16 mouse cellular contexts compared by ENCODE assay signal in genomic region chr1:142403602-142404001, GRCm38 (mm10).
"Had no signal": no experiment of that assay in that cellular context is flagged by ENCODE, and none has a peak within 500 bp of the region (broad histone marks: within the 10 kb centered on the region; RNA-seq: fewer than 3 reads in every experiment).

No protein-coding gene starts in this region.

- H3K27me3 ChIP-seq: neural tube, embryonic 13.5 days; neural tube, embryonic 15.5 days; stomach, embryonic 15.5 days had no signal

- DNase-seq: retina, postnatal 1 day; right cerebral cortex, adult 18-20 months; right cerebral cortex, postnatal 14 days; right cerebral cortex, postnatal 25 days; right cerebral cortex, postnatal 4 days; spleen, adult 18-20 months; thymus, adult 18-20 months; thymus, adult 2 months; thymus, postnatal 14 days; thymus, postnatal 25 days; thymus, postnatal 36 days; thymus, postnatal 4 days had no signal

- H3K36me3 ChIP-seq: neural tube, embryonic 13.5 days; neural tube, embryonic 15.5 days; stomach, embryonic 15.5 days had no signal

- H3K4me2 ChIP-seq: neural tube, embryonic 13.5 days; neural tube, embryonic 15.5 days; stomach, embryonic 15.5 days had no signal

- H3K9ac ChIP-seq: neural tube, embryonic 13.5 days; neural tube, embryonic 15.5 days; stomach, embryonic 15.5 days had no signal

- H3K27ac ChIP-seq: neural tube, embryonic 13.5 days; neural tube, embryonic 15.5 days; stomach, embryonic 15.5 days; stomach, postnatal 0 days had no signal

- H3K4me3 ChIP-seq: neural tube, embryonic 13.5 days; neural tube, embryonic 15.5 days; stomach, embryonic 15.5 days had no signal

- H3K4me1 ChIP-seq: neural tube, embryonic 13.5 days; neural tube, embryonic 15.5 days; stomach, embryonic 15.5 days had no signal

- H3K9me3 ChIP-seq: neural tube, embryonic 15.5 days; stomach, embryonic 15.5 days had no signal
